Mouse (Mus musculus) mouse embryonic stem cell (cell line): ENCODE data around the gene Fam161a.
"Not testable (repeated sequence)": the region's sequence is repeated elsewhere in the genome, so short reads cannot be mapped to it uniquely, and the experiment has no call there.

Source experiments
- in situ Hi-C, 2 experiments: fragments of 300-500 bp; cut with MboI; formaldehyde crosslinking; loops; 1 replicate in 1 of 2; 3 replicates in 1 of 2; pipeline ENCODE4 v1.14.3; 2019 to 2020; ENCODE audit warnings: low sequenced_read_pairs in 2 of 2, low pct_unique_long_range_greater_than_20kb in 1 of 2, mixed read lengths in 1 of 2; ENCODE audit not compliant: unreplicated experiment in 1 of 2

Fam161a gene

GRCm38 (mm10) chr11:23020841-23021240 is 13.5 kb downstream of the Fam161a start:
- in situ Hi-C loops: loop anchor here in 1 of 2 experiments (25.0 kb wide), 1 partner anchor 116 kb away; no protein-coding TSS in a partner anchor

DNA sequence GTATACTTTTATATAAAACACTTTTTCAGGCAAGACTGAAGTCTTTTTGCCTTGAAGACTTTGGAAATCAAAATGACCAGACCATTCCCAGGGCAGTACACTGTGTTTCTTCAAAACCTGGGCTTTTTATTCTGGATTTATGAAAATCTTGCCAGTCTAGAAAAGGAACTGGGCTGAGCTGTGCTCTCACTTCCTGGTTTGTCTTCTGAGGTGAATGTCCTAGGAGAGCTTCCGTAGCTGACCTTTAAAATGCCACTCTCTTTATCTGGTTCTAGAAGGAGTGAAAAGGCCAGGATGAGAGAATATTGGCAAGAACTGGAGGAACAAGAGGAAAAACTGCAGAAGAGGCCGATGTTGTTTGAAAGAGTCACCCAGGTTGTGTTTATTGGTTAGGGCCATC is 15.8 kb downstream of the Fam161a start:
- in situ Hi-C loops: loop anchor here in 1 of 2 experiments (25.0 kb wide), 1 partner anchor 114 kb away; no protein-coding TSS in a partner anchor

DNA sequence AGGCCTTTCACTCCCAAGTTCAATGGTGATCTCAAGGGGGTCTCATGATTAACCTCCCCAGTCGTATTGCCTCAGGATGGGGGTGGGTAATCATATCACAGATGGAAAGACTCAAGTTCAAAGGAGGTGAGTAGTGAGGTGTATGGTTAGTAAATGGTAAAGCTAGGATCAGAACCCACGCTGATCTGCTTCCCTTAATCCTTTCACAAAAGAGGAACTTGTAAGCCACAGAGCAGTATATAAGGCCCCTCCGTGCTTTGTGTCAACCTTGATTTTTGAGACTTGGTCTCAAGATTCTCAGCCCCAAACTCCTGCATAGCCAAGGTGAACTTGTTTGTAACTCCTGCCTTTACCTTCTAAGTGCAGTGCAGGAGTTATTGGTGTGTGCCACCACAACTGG is 16.8 kb downstream of the Fam161a start:
- in situ Hi-C loops: loop anchor here in 1 of 2 experiments (25.0 kb wide), 1 partner anchor 113 kb away; no protein-coding TSS in a partner anchor

GRCm38 (mm10) chr11:23028957-23029356 is 21.6 kb downstream of the Fam161a start:
- in situ Hi-C loops: no loop called here

GRCm38 (mm10) chr11:23029399-23029798 is 22.1 kb downstream of the Fam161a start:
- in situ Hi-C loops: no loop called here

- in situ Hi-C loops: no loop called here
Observed at GRCm38 (mm10) chr11:23047252-23047651, 39.9 kb downstream of the Fam161a start.

- in situ Hi-C loops: no loop called here
Observed at GRCm38 (mm10) chr11:23047663-23048582, 40.6 kb downstream of the Fam161a start.

GRCm38 (mm10) chr11:23049642-23050041 is 42.3 kb downstream of the Fam161a start:
- in situ Hi-C loops: no loop called here

GRCm38 (mm10) chr11:23052353-23052752 is 45.0 kb downstream of the Fam161a start:
- in situ Hi-C loops: no loop called here

- in situ Hi-C loops: no loop called here
Observed at GRCm38 (mm10) chr11:23063153-23063552, 55.8 kb downstream of the Fam161a start.

GRCm38 (mm10) chr11:23063857-23064256 is 56.5 kb downstream of the Fam161a start:
- in situ Hi-C loops: no loop called here

DNA sequence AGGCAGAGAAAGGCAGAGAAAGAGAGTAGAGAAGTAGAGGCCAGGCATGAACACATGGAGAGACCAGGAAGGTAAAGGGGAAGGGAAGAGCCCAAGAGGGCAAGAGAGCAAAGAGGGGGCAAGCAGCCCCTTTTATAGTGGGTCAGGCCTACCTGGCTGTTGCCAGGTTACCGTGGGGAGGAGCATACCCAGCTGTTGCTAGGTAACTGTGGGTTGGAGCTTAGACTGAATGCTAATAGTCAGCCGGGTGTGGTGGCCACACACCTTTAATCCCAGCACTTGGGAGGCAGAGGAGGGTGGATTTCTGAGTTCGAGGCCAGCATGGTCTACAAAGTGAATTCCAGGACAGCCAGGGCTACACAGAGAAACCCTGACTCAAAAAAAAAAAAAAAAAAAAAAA is 56.9 kb downstream of the Fam161a start:
- in situ Hi-C loops: not testable (repeated sequence)

DNA sequence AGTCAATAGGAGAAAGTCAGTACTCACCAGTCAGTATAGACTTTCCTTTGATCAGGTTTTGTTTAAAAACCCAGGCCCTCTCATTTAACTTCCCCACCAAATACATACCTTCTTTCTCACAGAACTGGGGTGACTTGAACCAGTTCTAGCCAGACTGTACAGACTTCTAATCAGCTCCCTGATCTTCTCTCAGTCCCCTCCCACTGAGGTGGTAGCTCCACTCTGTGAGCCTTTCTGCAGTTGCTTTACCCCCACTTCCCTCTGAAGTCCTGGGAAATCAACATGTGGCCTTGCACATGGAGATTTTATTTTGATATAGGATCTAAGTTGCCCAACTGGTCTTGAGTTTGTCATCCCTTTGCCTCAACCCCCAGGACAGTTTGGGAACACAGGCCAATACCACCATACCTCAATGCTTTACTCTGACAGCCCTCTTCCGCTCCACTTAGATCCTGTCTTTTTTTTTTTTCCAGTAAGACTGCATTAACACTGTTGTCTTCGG is 57.9 kb downstream of the Fam161a start:
- in situ Hi-C loops: no loop called here

GRCm38 (mm10) chr11:23067395-23068136 is 60.2 kb downstream of the Fam161a start:
- in situ Hi-C loops: no loop called here

- in situ Hi-C loops: no loop called here
Observed at GRCm38 (mm10) chr11:23068201-23068600, 60.9 kb downstream of the Fam161a start.

- in situ Hi-C loops: not testable (repeated sequence)
Observed at GRCm38 (mm10) chr11:23068986-23069385, 61.7 kb downstream of the Fam161a start.

GRCm38 (mm10) chr11:23074841-23075240 is 67.5 kb downstream of the Fam161a start:
- in situ Hi-C loops: no loop called here

DNA sequence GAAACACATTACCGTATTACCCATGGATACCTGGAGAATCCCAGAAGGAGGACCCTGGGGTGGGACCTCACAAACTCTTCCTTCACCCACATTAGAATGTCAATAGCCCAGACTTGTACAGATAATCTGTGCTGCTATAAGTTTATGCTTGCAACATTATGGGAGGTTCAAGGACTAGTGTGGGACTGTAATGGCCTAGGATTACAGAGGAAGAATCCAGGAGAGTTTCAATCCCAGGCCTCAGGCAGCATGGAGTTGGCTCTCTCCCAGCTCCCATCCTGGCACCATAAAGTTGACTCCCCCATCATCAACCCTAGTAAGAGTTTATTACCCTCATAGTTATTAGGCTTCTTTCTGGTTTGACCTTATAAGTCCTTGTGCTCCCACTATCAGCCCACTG is 71.2 kb downstream of the Fam161a start:
- in situ Hi-C loops: no loop called here
